Mouse (Mus musculus): ENCODE measurements at regions not wholly inside any gene's neighbourhood (a gene's known extent, or its start where the extent isn't known, plus 50 kb on each side); places are given as distances from the start of the nearest gene placed in this dataset.

- TF ChIP-seq POLR2A (IDR thresholded peaks at IDR 0.05; ENCODE audit: control insufficient read depth, low read depth, low read length) (no peak), CTCF (IDR thresholded peaks at IDR 0.05; ENCODE audit: control insufficient read depth, insufficient read depth, insufficient replicate concordance, low read depth, low read length) (no peak)
Observed at GRCm38 (mm10) chr2:21284881-21285280, 79.4 kb downstream of the Thnsl1 start.
